Mouse (Mus musculus): ENCODE results near the gene Icam1.

- no peak for TF ChIP-seq CTCF (IDR thresholded peaks at IDR 0.05; ENCODE audit: control insufficient read depth, insufficient read depth, insufficient read length)
- TF ChIP-seq MYOG (IDR thresholded peaks at IDR 0.05; ENCODE audit: control insufficient read depth, extremely low read depth, insufficient read length), result no peak
- TF ChIP-seq USF1 (IDR thresholded peaks at IDR 0.05; ENCODE audit: low read depth), result no peak
- no peak for TF ChIP-seq MAX (IDR thresholded peaks at IDR 0.05)
Measured at GRCm38 (mm10) chr9:21002270-21002626, 13.5 kb upstream of the Icam1 start.

All from C2C12 (cell line).